Mouse (Mus musculus) retina, postnatal 1 day (tissue): ENCODE data around the gene Tmem243.
"Not testable (repeated sequence)": the region's sequence is repeated elsewhere in the genome, so short reads cannot be mapped to it uniquely, and the experiment has no call there.

Experiments
- DNase-seq: peaks from one replicate; pipeline ENCODE4 v3.0.0-alpha.2; 2012

Tmem243 gene

GRCm38 (mm10) chr5:9107296-9108089 lies 7.0 kb downstream of the Tmem243 start:
- no peak for DNase-seq

GRCm38 (mm10) chr5:9108490-9108889 lies 8.0 kb downstream of the Tmem243 start:
- no peak for DNase-seq

GRCm38 (mm10) chr5:9109582-9109981 lies 9.1 kb downstream of the Tmem243 start:
- no peak for DNase-seq

GRCm38 (mm10) chr5:9111285-9111684 lies 10.8 kb downstream of the Tmem243 start:
- no peak for DNase-seq

- DNase-seq, result peak; percentile 87
Observed at GRCm38 (mm10) chr5:9111759-9112158, 11.3 kb downstream of the Tmem243 start.

DNA sequence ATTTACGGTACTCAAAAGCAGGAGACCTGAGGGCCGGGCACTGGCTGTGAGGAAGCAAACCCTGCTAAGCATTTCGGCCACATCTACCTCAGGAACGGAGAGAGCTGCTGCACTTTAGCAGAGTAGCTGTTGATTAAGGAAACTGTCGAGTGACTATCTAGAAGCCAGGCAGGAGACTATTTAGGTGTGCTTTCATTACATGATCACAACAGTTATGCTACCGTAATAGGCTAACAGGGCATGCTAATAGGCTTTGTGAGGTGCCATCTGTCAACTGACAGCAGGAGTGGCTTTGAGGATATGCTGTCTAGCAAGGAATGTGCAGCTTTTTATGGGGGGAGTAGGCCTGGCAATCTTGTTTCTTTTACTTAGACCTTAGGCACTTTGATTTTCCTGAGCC lies 13.7 kb downstream of the Tmem243 start:
- DNase-seq, result peak; percentile 87

- DNase-seq, result no peak
Observed at GRCm38 (mm10) chr5:9124134-9124533, 23.7 kb downstream of the Tmem243 start.

- no peak for DNase-seq
Observed at GRCm38 (mm10) chr5:9128566-9128965, 28.1 kb downstream of the Tmem243 start.

DNA sequence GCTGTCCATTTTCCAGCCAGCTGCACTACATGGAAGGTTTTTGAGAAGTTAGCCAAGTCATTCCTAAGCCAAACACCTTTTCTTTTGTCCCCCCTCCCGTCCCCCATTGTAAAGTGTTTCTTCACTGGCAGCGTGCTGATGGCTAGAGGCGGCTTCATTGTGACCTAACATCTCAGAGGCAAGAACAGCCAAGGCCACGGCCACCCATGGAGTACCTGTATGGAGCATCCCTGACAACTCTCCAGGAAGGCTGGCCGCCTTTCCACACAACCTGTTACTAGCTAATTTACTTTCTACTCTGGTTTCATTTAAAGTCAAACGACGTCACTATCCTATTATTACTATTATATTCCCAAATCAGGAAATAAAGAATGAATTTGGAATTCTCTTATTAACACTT lies 31.3 kb downstream of the Tmem243 start:
- DNase-seq, result no peak

- DNase-seq, result no peak
Observed at GRCm38 (mm10) chr5:9135588-9135987, 35.1 kb downstream of the Tmem243 start.

DNA sequence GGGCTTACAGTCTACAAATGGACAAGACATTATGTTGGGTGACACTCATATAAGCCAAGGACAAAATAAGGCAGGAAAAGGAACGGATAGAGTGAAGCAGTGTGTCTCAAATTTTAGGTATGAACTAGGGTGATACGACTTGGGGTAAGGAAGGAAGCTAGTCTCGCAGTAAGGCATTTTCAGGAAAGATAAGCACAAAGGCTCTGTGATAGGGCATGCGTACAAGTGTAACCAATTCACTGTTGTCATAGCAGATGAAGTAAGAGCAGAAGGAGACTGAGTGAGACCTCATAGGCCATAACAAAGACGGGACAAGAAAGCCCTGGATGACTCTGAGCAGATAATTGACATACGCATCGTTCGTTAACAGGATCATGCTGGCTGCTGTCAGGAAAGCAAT lies 40.3 kb downstream of the Tmem243 start:
- no peak for DNase-seq

DNA sequence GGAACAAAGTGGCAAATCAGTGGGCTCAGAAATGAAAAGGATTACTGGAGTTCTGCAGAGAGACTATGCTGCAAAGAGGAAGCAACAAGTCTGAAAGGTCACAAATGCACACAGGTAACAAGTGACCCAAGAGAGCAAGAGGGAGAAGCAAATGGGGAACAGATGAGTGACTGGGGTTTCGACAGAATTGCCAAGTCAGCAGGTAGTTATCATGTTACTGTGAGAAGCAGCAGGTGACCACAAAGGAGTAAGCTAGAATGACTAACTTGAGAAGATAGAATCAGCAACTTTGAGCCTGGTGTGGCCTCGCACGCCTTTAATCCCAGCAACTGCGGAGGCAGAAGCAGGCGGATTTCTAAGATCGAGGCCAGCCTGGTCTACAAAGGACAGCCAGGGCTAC lies 41.9 kb downstream of the Tmem243 start:
- DNase-seq, result no peak

- DNase-seq, result no peak
Observed at GRCm38 (mm10) chr5:9149273-9149850, 48.9 kb downstream of the Tmem243 start.

DNA sequence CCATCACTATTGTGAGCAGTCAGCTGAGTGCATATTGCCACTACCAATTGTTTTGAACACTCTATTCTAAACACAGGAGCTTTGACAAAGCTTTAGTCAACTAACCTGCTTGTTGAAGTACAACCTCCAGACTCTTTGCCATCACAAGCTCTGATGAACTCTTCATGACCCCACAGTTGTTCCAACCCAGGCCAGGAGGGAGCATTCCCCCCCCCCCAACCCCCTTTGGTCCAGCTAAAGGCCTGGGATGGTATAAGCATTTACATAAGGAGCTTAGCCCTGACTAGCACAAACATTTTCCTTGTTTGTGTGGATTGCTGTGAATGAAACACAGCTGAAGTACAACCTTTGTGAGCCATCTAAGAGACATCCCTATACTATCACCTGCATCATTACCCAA lies 56.3 kb downstream of the Tmem243 start:
- peak; percentile 54 for DNase-seq

DNA sequence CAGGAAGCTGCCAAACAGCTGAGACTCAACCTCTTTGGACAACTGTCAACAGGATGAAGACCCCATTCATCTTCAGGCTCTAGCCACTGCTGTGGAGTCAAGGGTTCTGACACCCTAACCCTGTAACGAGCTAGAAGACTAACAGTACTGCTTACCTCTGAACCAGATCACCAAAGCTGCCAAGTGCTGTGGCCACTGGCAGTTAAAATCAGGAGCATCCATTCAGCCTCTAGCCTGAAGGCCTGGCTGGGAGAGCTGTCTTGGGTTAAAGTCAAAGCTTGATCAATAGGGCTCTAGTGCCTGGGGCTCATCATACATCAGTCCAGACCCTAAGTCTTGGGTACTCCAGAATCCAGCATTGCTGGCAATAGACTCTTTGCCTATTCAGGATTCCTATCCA lies 56.9 kb downstream of the Tmem243 start:
- no peak for DNase-seq

DNA sequence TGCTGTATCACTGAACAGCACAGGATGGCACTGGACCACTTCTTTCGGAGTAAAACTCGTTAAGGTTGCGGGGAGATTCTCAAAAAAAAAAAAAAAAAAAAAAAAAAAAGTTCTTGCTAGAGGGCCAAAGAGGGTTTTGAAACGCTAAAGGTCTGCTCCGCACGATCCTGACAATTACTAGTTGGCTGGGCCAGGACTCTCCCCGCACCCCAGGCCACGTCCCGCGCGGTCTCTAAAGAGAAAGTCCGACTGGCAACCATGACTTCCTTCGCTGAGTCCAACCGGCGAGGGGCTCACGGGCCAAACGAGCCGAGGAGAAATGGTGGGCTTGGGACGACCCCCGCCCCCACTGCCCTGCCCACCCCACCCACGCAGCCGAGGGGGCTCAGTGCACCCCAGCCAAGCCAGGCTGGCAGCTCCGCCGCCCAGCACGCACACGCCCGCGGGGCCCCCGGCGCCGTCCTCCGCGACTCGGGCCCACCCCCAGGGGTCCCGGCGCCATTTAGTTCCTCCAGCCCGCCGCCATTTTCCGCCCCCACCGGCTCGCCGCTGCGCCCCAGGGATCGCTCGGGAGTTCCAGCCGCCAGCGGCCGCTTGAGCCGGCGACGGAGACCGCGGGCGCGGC lies 60.5 kb downstream of the Tmem243 start:
- DNase-seq, result no peak

DNA sequence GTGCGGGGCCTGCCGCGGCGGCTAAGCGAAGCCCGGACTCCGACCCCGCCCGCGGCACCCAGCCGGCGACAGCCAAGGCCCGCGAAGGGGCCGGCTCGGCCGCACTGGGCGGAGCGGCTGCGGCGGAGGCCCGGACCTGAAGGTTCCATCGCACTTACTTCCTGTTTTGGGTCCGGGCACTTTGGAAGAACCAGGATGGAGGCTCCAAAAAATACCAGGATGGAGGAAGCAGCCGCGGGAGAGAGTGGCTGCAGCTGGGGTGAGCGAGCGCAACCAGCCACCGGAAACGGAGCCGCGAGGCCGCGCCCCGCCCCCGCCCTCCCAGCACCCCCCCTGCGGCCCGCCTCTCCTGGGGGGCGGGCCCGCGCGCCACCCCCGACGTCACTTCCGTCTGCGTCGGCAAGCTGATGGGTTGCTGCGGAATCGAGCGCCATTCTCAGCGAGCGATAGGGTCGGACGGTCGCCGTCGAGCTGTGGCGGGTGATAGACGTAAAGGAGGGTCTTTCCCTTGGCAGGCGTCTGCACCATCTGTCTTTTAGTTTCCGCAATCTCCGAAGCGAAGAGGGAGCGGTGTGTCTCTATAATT lies 61.1 kb downstream of the Tmem243 start, which contains the start of gene Dmtf1:
Gene Dmtf1, minus strand, starts transcription at position 321 of the 586 bp plus-strand sequence.
- DNase-seq, result peak; percentile 98

- DNase-seq, result no peak
Observed at GRCm38 (mm10) chr5:9162088-9162487, 61.6 kb downstream of the Tmem243 start.

GRCm38 (mm10) chr5:9163411-9163810 lies 62.9 kb downstream of the Tmem243 start:
- no peak for DNase-seq

- DNase-seq, result not testable (repeated sequence)
Observed at GRCm38 (mm10) chr5:9165151-9165550, 64.7 kb downstream of the Tmem243 start.

DNA sequence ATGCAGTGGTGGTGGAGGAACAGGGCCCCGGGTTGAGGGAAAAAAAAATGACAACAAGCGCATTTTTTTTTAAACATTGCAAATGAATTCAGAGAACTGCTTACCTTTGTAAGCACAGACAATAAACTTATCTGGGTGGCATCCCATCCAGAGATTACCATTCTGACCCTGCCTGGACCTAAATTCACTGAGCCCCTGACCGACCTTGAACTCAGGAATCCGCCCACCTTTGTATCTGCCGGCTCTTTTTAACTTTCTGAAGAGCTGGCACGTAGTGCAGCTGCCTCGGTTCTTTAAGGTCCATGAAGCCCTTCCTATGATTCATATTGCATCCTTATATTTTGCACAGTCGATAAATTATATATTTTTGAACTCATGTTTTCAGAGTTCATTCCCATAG lies 65.9 kb downstream of the Tmem243 start:
- no peak for DNase-seq

- peak; percentile 47 for DNase-seq
Observed at GRCm38 (mm10) chr5:9169328-9170005, 69.0 kb downstream of the Tmem243 start.

DNA sequence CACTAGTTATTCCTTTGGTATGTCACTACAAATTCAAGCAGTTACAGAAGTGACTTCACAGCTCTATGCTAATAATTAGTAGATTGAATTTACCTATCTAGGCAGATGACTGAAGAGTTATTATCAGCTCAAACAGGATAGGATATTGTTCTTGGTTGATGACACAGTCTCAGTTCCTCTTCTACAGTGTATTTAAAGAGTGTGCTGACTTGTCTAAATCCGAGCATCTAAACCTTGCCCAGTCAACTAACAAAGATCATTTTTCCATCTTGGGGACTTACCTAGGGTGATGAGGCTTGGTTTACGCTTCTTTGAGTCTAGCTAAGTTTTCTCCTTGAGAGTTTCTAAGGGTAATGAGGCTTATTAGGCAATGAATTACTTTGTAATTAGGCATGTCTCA lies 72.8 kb downstream of the Tmem243 start:
- DNase-seq, result no peak
